Mouse (Mus musculus) embryonic facial prominence, embryonic 10.5 days (tissue): ENCODE data around the gene Cela1. TPM values are rescaled to one million over a fixed set of nuclear protein-coding genes. Genes with fewer than 3 reads are reported as not detected.

ENCODE experiments used
- DNase-seq: peaks from one replicate; pipeline ENCODE4 v3.0.0-alpha.2; 2017; ENCODE audit warnings: low spot score
- H3K27ac ChIP-seq: fragments of 300-500 bp; sonication (generic); replicated peaks from 2 replicates; pipeline ENCODE4 v1.5.1; 2016; ENCODE audit warnings: mild to moderate bottlenecking
- H3K27me3 ChIP-seq: fragments of 300-500 bp; sonication (generic); replicated peaks from 2 replicates; pipeline ENCODE4 v1.6.1; 2016; ENCODE audit warnings: low read depth, mild to moderate bottlenecking; ENCODE audit not compliant: poor library complexity, severe bottlenecking
- H3K36me3 ChIP-seq: fragments of 300-500 bp; sonication (generic); replicated peaks from 2 replicates; pipeline ENCODE4 v1.6.1; 2016; ENCODE audit warnings: mild to moderate bottlenecking, moderate library complexity
- H3K4me1 ChIP-seq: fragments of 300-500 bp; sonication (generic); 2 replicates; pipeline ENCODE4 v1.6.1; 2016
- H3K4me3 ChIP-seq: fragments of 300-500 bp; sonication (generic); 2 replicates; pipeline ENCODE4 v1.5.1; 2016; ENCODE audit warnings: mild to moderate bottlenecking, moderate library complexity
- H3K9me3 ChIP-seq: fragments of 300-500 bp; sonication (generic); 2 replicates; pipeline ENCODE4 v1.6.1; 2016; ENCODE audit warnings: mild to moderate bottlenecking
- WGBS: fragments of 180-500 bp; shearing (Covaris S2); methylation state at CpG from one replicate; pipeline ENCODE4 v1.1.7; 2016; 5-methylcytosine and 5-hydroxymethylcytosine counted together
- polyA plus RNA-seq: library from polyadenylated mRNA; unstranded; fragments of >200 nt; fragmentation: Nextera tagmentation; extraction: Ambion mirVana; gene quantifications from 2 replicates; pipeline ENCODE4 v1.2.1, GENCODE M21; 2016

Cela1 gene
- polyA plus RNA-seq, 1 experiment from 2014 or later, result 1.7 TPM

- no peak for DNase-seq
- H3K4me1 ChIP-seq, result peaks cover 19% of the 10 kb centered on the region
- peaks cover 37% of the 10 kb centered on the region for H3K27me3 ChIP-seq
- H3K27ac ChIP-seq, result no peak overlapping the region
- WGBS, result 72% methylated on average over 10 of the region's 10 CpGs
- H3K4me3 ChIP-seq, result no peak overlapping the region
- no peaks in the 10 kb centered on the region for H3K9me3 ChIP-seq
- no peaks in the 10 kb centered on the region for H3K36me3 ChIP-seq
Observed at GRCm38 (mm10) chr15:100701108-100701507, 13.4 kb upstream of the Cela1 start.

- H3K4me1 ChIP-seq, result peaks cover 14% of the 10 kb centered on the region
- WGBS, result 74% methylated on average over 5 of the region's 5 CpGs
- no peaks in the 10 kb centered on the region for H3K36me3 ChIP-seq
- peaks cover 38% of the 10 kb centered on the region for H3K27me3 ChIP-seq
- H3K27ac ChIP-seq, result no peak overlapping the region
- no peaks in the 10 kb centered on the region for H3K9me3 ChIP-seq
- no peak for DNase-seq
- H3K4me3 ChIP-seq, result no peak overlapping the region
Observed at GRCm38 (mm10) chr15:100700424-100700823, 12.7 kb upstream of the Cela1 start.

- Histone ChIP-seq H3K36me3 (no peaks in the 10 kb centered on the region), H3K27me3 (peaks cover 32% of the 10 kb centered on the region), H3K9me3 (no peaks in the 10 kb centered on the region), H3K27ac (no peak overlapping the region), H3K4me1 (peaks cover 14% of the 10 kb centered on the region), H3K4me3 (no peak overlapping the region)
- 67% methylated on average over 6 of the region's 6 CpGs for WGBS
- no peak for DNase-seq
Observed at GRCm38 (mm10) chr15:100699386-100699785, 11.7 kb upstream of the Cela1 start.

GRCm38 (mm10) chr15:100698078-100698477 is 10.4 kb upstream of the Cela1 start:
- no peak overlapping the region for H3K4me3 ChIP-seq
- H3K9me3 ChIP-seq, result no peaks in the 10 kb centered on the region

GRCm38 (mm10) chr15:100694406-100694805 is 6.7 kb upstream of the Cela1 start:
- WGBS, result 92% methylated on average over 9 of the region's 9 CpGs
- Histone ChIP-seq H3K27me3 (peaks cover 12% of the 10 kb centered on the region; the same call in 1 of the 2 replicates), H3K9me3 (peaks cover 11% of the 10 kb centered on the region), H3K4me1 (peaks cover 10% of the 10 kb centered on the region), H3K27ac (no peak overlapping the region), H3K4me3 (no peak overlapping the region), H3K36me3 (no peaks in the 10 kb centered on the region)
- no peak for DNase-seq

More at GRCm38 (mm10) chr15:100698078-100698477, 10.4 kb upstream of the Cela1 start:
- Histone ChIP-seq H3K4me1 (peaks cover 7% of the 10 kb centered on the region), H3K27ac (no peak overlapping the region), H3K27me3 (peaks cover 19% of the 10 kb centered on the region), H3K36me3 (no peaks in the 10 kb centered on the region)
- DNase-seq, result no peak
- 85% methylated on average over 10 of the region's 10 CpGs for WGBS

GRCm38 (mm10) chr15:100691990-100692389 is 4.3 kb upstream of the Cela1 start:
- H3K27ac ChIP-seq, result no peak overlapping the region
- no peak for DNase-seq
- H3K36me3 ChIP-seq, result no peaks in the 10 kb centered on the region
- H3K4me1 ChIP-seq, result peaks cover 16% of the 10 kb centered on the region
- 66% methylated on average over 3 of the region's 3 CpGs for WGBS
- H3K4me3 ChIP-seq, result no peak overlapping the region
- H3K27me3 ChIP-seq, result peaks cover 6% of the 10 kb centered on the region; the same call in 1 of the 2 replicates
- H3K9me3 ChIP-seq, result peaks cover 11% of the 10 kb centered on the region

GRCm38 (mm10) chr15:100686989-100687388 is 732 bp downstream of the Cela1 start:
- peaks cover 15% of the 10 kb centered on the region for H3K27me3 ChIP-seq
- WGBS, result 59% methylated on average over 12 of the region's 12 CpGs
- no peak overlapping the region; the same call in 1 of the 2 replicates for H3K27ac ChIP-seq

GRCm38 (mm10) chr15:100686434-100686833 is 1.3 kb downstream of the Cela1 start:
- DNase-seq, result no peak
- Histone ChIP-seq H3K36me3 (no peaks in the 10 kb centered on the region), H3K27ac (no peak overlapping the region), H3K4me1 (peaks cover 19% of the 10 kb centered on the region), H3K9me3 (peaks cover 11% of the 10 kb centered on the region), H3K4me3 (no peak overlapping the region), H3K27me3 (peaks cover 15% of the 10 kb centered on the region)
- 84% methylated on average over 6 of the region's 6 CpGs for WGBS

More at GRCm38 (mm10) chr15:100686989-100687388, 732 bp downstream of the Cela1 start:
- H3K4me3 ChIP-seq, result no peak overlapping the region
- H3K9me3 ChIP-seq, result peaks cover 11% of the 10 kb centered on the region
- H3K36me3 ChIP-seq, result no peaks in the 10 kb centered on the region
- DNase-seq, result no peak
- H3K4me1 ChIP-seq, result peaks cover 14% of the 10 kb centered on the region

GRCm38 (mm10) chr15:100685849-100686248 is 1.9 kb downstream of the Cela1 start:
- peaks cover 9% of the 10 kb centered on the region for H3K9me3 ChIP-seq
- peaks cover 25% of the 10 kb centered on the region for H3K4me1 ChIP-seq
- H3K27ac ChIP-seq, result no peak overlapping the region
- H3K36me3 ChIP-seq, result no peaks in the 10 kb centered on the region
- 89% methylated on average over 8 of the region's 8 CpGs for WGBS
- no peak for DNase-seq
- no peak overlapping the region for H3K4me3 ChIP-seq
- H3K27me3 ChIP-seq, result peaks cover 15% of the 10 kb centered on the region

- H3K27ac ChIP-seq, result no peak overlapping the region
- H3K4me3 ChIP-seq, result no peak overlapping the region
- no peaks in the 10 kb centered on the region for H3K36me3 ChIP-seq
- H3K9me3 ChIP-seq, result peaks cover 3% of the 10 kb centered on the region
- peaks cover 31% of the 10 kb centered on the region for H3K4me1 ChIP-seq
- WGBS, result 20% methylated on average over 13 of the region's 13 CpGs
- H3K27me3 ChIP-seq, result peaks cover 15% of the 10 kb centered on the region
- no peak for DNase-seq
Observed at GRCm38 (mm10) chr15:100685255-100685654, 2.5 kb downstream of the Cela1 start.

- DNase-seq, result no peak
- Histone ChIP-seq H3K9me3 (no peaks in the 10 kb centered on the region), H3K27me3 (peaks cover 15% of the 10 kb centered on the region), H3K4me1 (peaks cover 36% of the 10 kb centered on the region), H3K36me3 (no peaks in the 10 kb centered on the region), H3K27ac (no peak overlapping the region), H3K4me3 (no peak overlapping the region)
- WGBS, result 75% methylated on average over 10 of the region's 10 CpGs
Observed at GRCm38 (mm10) chr15:100684450-100684849, 3.3 kb downstream of the Cela1 start.

- no peak overlapping the region for H3K27ac ChIP-seq
- peak; percentile 82 for DNase-seq
- 47% methylated on average over 2 of the region's 2 CpGs for WGBS
- H3K4me3 ChIP-seq, result no peak overlapping the region
- H3K9me3 ChIP-seq, result no peaks in the 10 kb centered on the region
- H3K4me1 ChIP-seq, result peaks cover 36% of the 10 kb centered on the region
- H3K27me3 ChIP-seq, result peaks cover 15% of the 10 kb centered on the region
- H3K36me3 ChIP-seq, result no peaks in the 10 kb centered on the region
Observed at GRCm38 (mm10) chr15:100683041-100683440, 4.7 kb downstream of the Cela1 start.

GRCm38 (mm10) chr15:100681770-100682169 is 6.0 kb downstream of the Cela1 start:
- Histone ChIP-seq H3K4me1 (peaks cover 26% of the 10 kb centered on the region), H3K27ac (no peak overlapping the region), H3K27me3 (peaks cover 15% of the 10 kb centered on the region), H3K36me3 (no peaks in the 10 kb centered on the region), H3K4me3 (no peak overlapping the region; the same call in 1 of the 2 replicates), H3K9me3 (no peaks in the 10 kb centered on the region)
- DNase-seq, result peak; percentile 59
- 30% methylated on average over 7 of the region's 7 CpGs for WGBS
